In the genomic region with DNA sequence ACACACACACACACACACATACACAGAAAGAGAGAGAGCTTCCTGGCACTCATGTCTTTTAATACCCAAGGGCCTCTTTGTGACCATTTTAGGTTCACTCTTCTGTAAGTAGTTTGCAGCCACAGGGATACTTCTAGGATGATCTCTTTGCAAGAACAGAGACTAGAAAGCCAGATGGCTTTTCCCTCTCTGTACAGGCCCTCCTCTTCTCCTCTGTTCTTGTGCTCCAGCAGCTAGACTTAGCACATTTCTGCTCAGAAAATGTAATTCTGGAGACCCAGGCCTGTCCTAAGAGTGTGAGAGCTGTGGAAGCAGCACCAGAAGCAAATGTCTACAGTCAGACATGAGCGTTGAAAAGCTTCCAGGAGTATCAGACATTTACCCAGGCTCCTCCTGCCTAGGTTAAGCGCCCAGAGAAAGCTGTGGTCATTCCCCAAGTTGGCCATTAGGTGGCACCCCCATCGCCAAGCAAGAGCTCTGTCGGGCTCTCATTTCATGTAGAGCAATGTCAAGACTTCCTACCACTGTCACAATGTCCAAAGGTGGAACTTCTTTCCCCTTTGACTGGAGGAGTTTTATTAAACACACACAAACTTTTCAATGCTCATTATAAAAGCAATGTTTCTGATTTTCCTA, we compare ENCODE assay signal across 8 mouse cellular contexts. TPM values are rescaled to one million over a fixed set of nuclear protein-coding genes. Genes with fewer than 3 reads are reported as not detected.
A peak's percentile ranks its signal among the peaks of the same experiment; 100 is the strongest.
DNase-seq lines count a peak whose midpoint lies in the region; ATAC-seq lines count a peak whose summit lies in the region.

No protein-coding gene starts in this region.

- no peak overlapping the region for H3K9ac ChIP-seq in hindbrain, embryonic 13.5 days

- H3K4me1 ChIP-seq in hindbrain, embryonic 13.5 days (replicated peaks) = no peaks in the 10 kb centered on the region

- no peaks in the 10 kb centered on the region for H3K27me3 ChIP-seq in hindbrain, embryonic 13.5 days

- no peak overlapping the region for H3K4me2 ChIP-seq in hindbrain, embryonic 13.5 days

- no peak overlapping the region for H3K27ac ChIP-seq in hindbrain, embryonic 13.5 days

- H3K4me3 ChIP-seq in hindbrain, embryonic 13.5 days = no peak overlapping the region

- WGBS in hindbrain, embryonic 13.5 days = 15% methylated on average over 4 of the region's 4 CpGs

- no peaks in the 10 kb centered on the region for H3K36me3 ChIP-seq in hindbrain, embryonic 13.5 days

- peak; percentile 84 for ATAC-seq in hindbrain, embryonic 13.5 days (ENCODE audit: low FRiP score)

- no peaks in the 10 kb centered on the region for H3K9me3 ChIP-seq in hindbrain, embryonic 13.5 days

- peak; percentile 69 for DNase-seq in Muller cell, postnatal 12 days (ENCODE audit: inconsistent ontology term)
- peak; percentile 59 for DNase-seq in cerebellum, adult 8-10 months
- DNase-seq in frontal cortex, adult 2 months (ENCODE audit: extremely low spot score in 1 of 2, low spot score in 1 of 2) = peak; percentile 66 to 94
- peak; percentile 83 to 85 for DNase-seq in layer of hippocampus, postnatal 10 days (ENCODE audit: low spot score in 2 of 2)
- DNase-seq in lung, postnatal 14 days = peak; percentile 85
- DNase-seq in retina, postnatal 1 day = peak; percentile 82
- peak; percentile 62 to 68 for DNase-seq in thymus, postnatal 36 days

RNA-seq across cellular contexts. Expression of gene Cwc15, which starts 23.1 kb away (rescaled TPM):
- polyA plus RNA-seq in frontal cortex, adult 2 months (2012; rRNA removed) = 91.1 and 103 TPM in 2 replicates
- polyA plus RNA-seq in hindbrain, embryonic 13.5 days (2015; fragmentation: Nextera tagmentation; extraction: Ambion mirVana) = 163 and 174 TPM in 2 replicates
- 10 to 100 TPM; 76.0 to 84.4 TPM for total RNA-seq in layer of hippocampus, postnatal 10 days (2021)

RNA-seq across cellular contexts. Expression of gene Kdm4d, which starts 23.2 kb away (rescaled TPM):
- 0.86 and 1.3 TPM in 2 replicates for polyA plus RNA-seq in frontal cortex, adult 2 months (2012; rRNA removed)
- polyA plus RNA-seq in hindbrain, embryonic 13.5 days (2015; fragmentation: Nextera tagmentation; extraction: Ambion mirVana) = 0.36 and 0.58 TPM in 2 replicates
- total RNA-seq in layer of hippocampus, postnatal 10 days (2021) = 1 to 10 TPM; 2.2 to 2.3 TPM
